ENCODE assay signal across 16 mouse cellular contexts in the genomic region with DNA sequence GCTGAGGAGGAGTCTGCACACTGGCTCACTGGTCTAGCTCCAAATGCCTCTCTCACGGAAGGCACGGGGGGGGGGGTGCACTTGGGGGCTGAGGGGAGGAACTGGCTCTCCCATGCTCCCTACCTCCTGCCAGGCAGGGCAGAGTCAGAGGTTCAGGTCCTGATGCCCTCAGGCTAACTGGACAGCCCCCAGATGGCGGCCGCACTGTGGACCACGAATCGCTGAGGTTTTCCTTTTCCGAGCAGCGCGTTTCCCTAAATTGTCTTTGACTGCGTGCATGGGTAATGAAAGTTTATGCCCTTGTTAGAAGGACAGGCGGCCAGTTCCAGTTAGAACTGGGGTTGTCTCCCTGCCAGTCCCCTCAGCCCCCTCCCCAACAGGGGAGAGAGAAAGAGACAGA.
DNase-seq lines count a peak whose midpoint lies in the region; ATAC-seq and TF ChIP-seq lines count a peak whose summit lies in the region.
"Had no signal": no experiment of that assay in that cellular context is flagged by ENCODE, and none has a peak within 500 bp of the region (broad histone marks: within the 10 kb centered on the region; RNA-seq: fewer than 3 reads in every experiment).

No protein-coding gene starts in this region.

- 66% methylated on average over 11 of the region's 11 CpGs for WGBS in hindbrain, embryonic 10.5 days
- 48% methylated on average over 11 of the region's 11 CpGs for WGBS in hindbrain, postnatal 0 days
- WGBS in hindbrain, embryonic 13.5 days: 48% methylated on average over 11 of the region's 11 CpGs
- 9% methylated on average over 11 of the region's 11 CpGs for WGBS in kidney, embryonic 14.5 days
- 9% methylated on average over 11 of the region's 11 CpGs for WGBS in limb, embryonic 13.5 days

- TF ChIP-seq CTCF in hindbrain, postnatal 0 days (IDR thresholded peaks at IDR 0.05; ENCODE audit: low read depth): no peak

- H3K4me3 ChIP-seq in hindbrain, embryonic 10.5 days: no peak overlapping the region
- H3K4me3 ChIP-seq in hindbrain, postnatal 0 days (ENCODE audit: low read length): no peak overlapping the region
- H3K4me3 ChIP-seq in hindbrain, embryonic 13.5 days: no peak overlapping the region
- H3K4me3 ChIP-seq in kidney, embryonic 14.5 days (ENCODE audit: low read length): no peak overlapping the region
- H3K4me3 ChIP-seq in limb, embryonic 13.5 days: no peak overlapping the region
- H3K4me3 ChIP-seq: midbrain, embryonic 10.5 days; myocyte had no signal

- peaks cover 5% of the 10 kb centered on the region; the same call in 1 of the 2 replicates for H3K36me3 ChIP-seq in hindbrain, embryonic 10.5 days
- no peaks in the 10 kb centered on the region for H3K36me3 ChIP-seq in hindbrain, postnatal 0 days (ENCODE audit: insufficient read depth, low read length)
- H3K36me3 ChIP-seq in hindbrain, embryonic 13.5 days: no peaks in the 10 kb centered on the region
- H3K36me3 ChIP-seq in kidney, embryonic 14.5 days (ENCODE audit: control insufficient read depth, insufficient read depth, low read length): no peaks in the 10 kb centered on the region
- no peaks in the 10 kb centered on the region for H3K36me3 ChIP-seq in limb, embryonic 13.5 days
- H3K36me3 ChIP-seq: midbrain, embryonic 10.5 days had no signal

- H3K9ac ChIP-seq in hindbrain, postnatal 0 days (replicated peaks; ENCODE audit: low read length): no peak overlapping the region
- H3K9ac ChIP-seq in hindbrain, embryonic 13.5 days: no peak overlapping the region
- no peak overlapping the region for H3K9ac ChIP-seq in kidney, embryonic 14.5 days (ENCODE audit: low read depth, low read length)
- no peak overlapping the region for H3K9ac ChIP-seq in limb, embryonic 13.5 days

- peak overlapping the region; percentile 53 for H3K27ac ChIP-seq in hindbrain, embryonic 10.5 days
- H3K27ac ChIP-seq in hindbrain, postnatal 0 days: no peak overlapping the region
- peak overlapping the region; percentile 73 for H3K27ac ChIP-seq in hindbrain, embryonic 13.5 days
- peak overlapping the region; percentile 25 for H3K27ac ChIP-seq in kidney, embryonic 14.5 days (ENCODE audit: low read depth, low read length)
- H3K27ac ChIP-seq in limb, embryonic 13.5 days: no peak overlapping the region
- H3K27ac ChIP-seq: midbrain, embryonic 10.5 days had no signal

- peaks cover 99% of the 10 kb centered on the region for H3K4me1 ChIP-seq in hindbrain, embryonic 10.5 days (replicated peaks)
- H3K4me1 ChIP-seq in hindbrain, postnatal 0 days (ENCODE audit: insufficient read depth, low read length): 0 out of 2 replicates have a peak, but pooled peaks cover 5% of the 10 kb centered on the region
- H3K4me1 ChIP-seq in hindbrain, embryonic 13.5 days (replicated peaks): peaks cover 98% of the 10 kb centered on the region
- H3K4me1 ChIP-seq in kidney, embryonic 14.5 days (ENCODE audit: control insufficient read depth, insufficient read depth, low read length): peaks cover 76% of the 10 kb centered on the region
- peaks cover 71% of the 10 kb centered on the region for H3K4me1 ChIP-seq in limb, embryonic 13.5 days

- no peak for DNase-seq in hindbrain, embryonic 10.5 days (ENCODE audit: low spot score)
- DNase-seq in hindbrain, postnatal 0 days (ENCODE audit: low spot score): no peak
- DNase-seq in right cerebral cortex, adult 2 months (ENCODE audit: low spot score in 2 of 2): no peak
- no peak for DNase-seq in thymus, postnatal 10 days (ENCODE audit: low spot score in 2 of 2)
- no peak for DNase-seq in embryo, embryonic 9.5 days (ENCODE audit: extremely low spot score)
- DNase-seq: cerebellum, adult 9-11 months; gastrocnemius, postnatal 10 days; left cerebral cortex, postnatal 4 days; retina, postnatal 1 day; spleen, adult 18-20 months had no signal

- H3K27me3 ChIP-seq in hindbrain, embryonic 10.5 days (ENCODE audit: insufficient read depth, poor library complexity, severe bottlenecking): peaks cover 99% of the 10 kb centered on the region
- H3K27me3 ChIP-seq in hindbrain, postnatal 0 days (ENCODE audit: insufficient read depth, low read length): peaks cover 13% of the 10 kb centered on the region
- H3K27me3 ChIP-seq in hindbrain, embryonic 13.5 days: peaks cover 84% of the 10 kb centered on the region
- no peaks in the 10 kb centered on the region; the same call in none of the 2 replicates for H3K27me3 ChIP-seq in kidney, embryonic 14.5 days (ENCODE audit: control insufficient read depth, insufficient read depth, low read length)
- H3K27me3 ChIP-seq in limb, embryonic 13.5 days: peaks cover 94% of the 10 kb centered on the region

- no peak overlapping the region for H3K4me2 ChIP-seq in hindbrain, postnatal 0 days (ENCODE audit: low read depth, low read length)
- no peak overlapping the region for H3K4me2 ChIP-seq in hindbrain, embryonic 13.5 days
- H3K4me2 ChIP-seq in kidney, embryonic 14.5 days (replicated peaks; ENCODE audit: low read depth, low read length): no peak overlapping the region; the same call in 1 of the 2 replicates
- peak overlapping the region; percentile 38 for H3K4me2 ChIP-seq in limb, embryonic 13.5 days (replicated peaks)

- ATAC-seq in hindbrain, postnatal 0 days: no peak
- ATAC-seq in hindbrain, embryonic 13.5 days (ENCODE audit: low FRiP score): no peak
- ATAC-seq in kidney, embryonic 14.5 days (ENCODE audit: low FRiP score, low TSS enrichment): no peak
- no peak for ATAC-seq in limb, embryonic 13.5 days (ENCODE audit: low FRiP score, low read depth)
- ATAC-seq: forebrain, embryonic 14.5 days had no signal

- H3K9me3 ChIP-seq in hindbrain, embryonic 10.5 days: no peaks in the 10 kb centered on the region
- H3K9me3 ChIP-seq in hindbrain, postnatal 0 days (ENCODE audit: low read length): no peaks in the 10 kb centered on the region
- H3K9me3 ChIP-seq in hindbrain, embryonic 13.5 days: no peaks in the 10 kb centered on the region
- H3K9me3 ChIP-seq in kidney, embryonic 14.5 days (ENCODE audit: control insufficient read depth, low read length): no peaks in the 10 kb centered on the region
- no peaks in the 10 kb centered on the region for H3K9me3 ChIP-seq in limb, embryonic 13.5 days
- H3K9me3 ChIP-seq: midbrain, embryonic 10.5 days had no signal

Comparison
In these comparisons a context has a peak if more than half of its experiments do, and no peak if none do; other contexts are left out.
1. H3K27ac ChIP-seq: peak in hindbrain, embryonic 10.5 days (single experiment), hindbrain, embryonic 13.5 days (single experiment) and kidney, embryonic 14.5 days (single experiment); none in hindbrain, postnatal 0 days (single experiment) and limb, embryonic 13.5 days (single experiment).